Comparison of ENCODE assay signal across 8 mouse cellular contexts in genomic region chr1:72220008-72220407, GRCm38 (mm10). TPM values are rescaled to one million over a fixed set of nuclear protein-coding genes. Genes with fewer than 3 reads are reported as not detected.
DNase-seq lines count a peak whose midpoint lies in the region; ATAC-seq lines count a peak whose summit lies in the region.

No protein-coding gene starts in this region.

- no peak for DNase-seq in forebrain, embryonic 11.5 days (ENCODE audit: low spot score)
- peak; percentile 28 to 75 for DNase-seq in frontal cortex, postnatal 36 days (ENCODE audit: low spot score in 2 of 2)
- peak; percentile 32 for DNase-seq in right cerebral cortex, postnatal 14 days
- DNase-seq in kidney, adult 9 months = no peak

- H3K36me3 ChIP-seq in forebrain, embryonic 13.5 days (ENCODE audit: poor library complexity, severe bottlenecking) = no peaks in the 10 kb centered on the region
- H3K36me3 ChIP-seq in forebrain, embryonic 11.5 days (ENCODE audit: control insufficient read depth, insufficient read depth, low read length) = no peaks in the 10 kb centered on the region
- no peaks in the 10 kb centered on the region for H3K36me3 ChIP-seq in neural tube, embryonic 14.5 days (ENCODE audit: control insufficient read depth, insufficient read depth, low read length)
- no peaks in the 10 kb centered on the region for H3K36me3 ChIP-seq in neural tube, embryonic 15.5 days

- ATAC-seq in forebrain, embryonic 13.5 days = 0 out of 2 replicates have a peak, but pooled peaks have one; percentile 39
- no peak for ATAC-seq in forebrain, embryonic 11.5 days (replicated peaks; ENCODE audit: low FRiP score)
- peak; percentile 68; the same call in 1 of the 2 replicates for ATAC-seq in neural tube, embryonic 14.5 days (ENCODE audit: low read depth)
- no peak for ATAC-seq in neural tube, embryonic 15.5 days (ENCODE audit: low FRiP score)
- ATAC-seq in inflammation-experienced regulatory T-cells, adult 6 months = no peak

- no peak overlapping the region for H3K27ac ChIP-seq in forebrain, embryonic 13.5 days
- no peak overlapping the region for H3K27ac ChIP-seq in forebrain, embryonic 11.5 days (ENCODE audit: low read depth, low read length)
- H3K27ac ChIP-seq in neural tube, embryonic 14.5 days (ENCODE audit: low read depth, low read length) = no peak overlapping the region
- no peak overlapping the region for H3K27ac ChIP-seq in neural tube, embryonic 15.5 days (replicated peaks)

- 13% methylated on average over 4 of the region's 4 CpGs for WGBS in forebrain, embryonic 13.5 days
- WGBS in forebrain, embryonic 11.5 days = 14% methylated on average over 4 of the region's 4 CpGs
- 25% methylated on average over 4 of the region's 4 CpGs for WGBS in neural tube, embryonic 14.5 days
- WGBS in neural tube, embryonic 15.5 days = 32% methylated on average over 4 of the region's 4 CpGs

- no peak overlapping the region for H3K9ac ChIP-seq in forebrain, embryonic 13.5 days
- H3K9ac ChIP-seq in forebrain, embryonic 11.5 days (ENCODE audit: low read length) = no peak overlapping the region
- H3K9ac ChIP-seq in neural tube, embryonic 14.5 days (replicated peaks; ENCODE audit: low read depth, low read length) = no peak overlapping the region
- no peak overlapping the region for H3K9ac ChIP-seq in neural tube, embryonic 15.5 days (replicated peaks)

- H3K9me3 ChIP-seq in forebrain, embryonic 13.5 days (replicated peaks) = no peaks in the 10 kb centered on the region
- H3K9me3 ChIP-seq in forebrain, embryonic 11.5 days (ENCODE audit: control insufficient read depth, low read length) = no peaks in the 10 kb centered on the region
- H3K9me3 ChIP-seq in neural tube, embryonic 14.5 days (ENCODE audit: control insufficient read depth, low read length) = no peaks in the 10 kb centered on the region
- H3K9me3 ChIP-seq in neural tube, embryonic 15.5 days (replicated peaks) = no peaks in the 10 kb centered on the region

- H3K4me3 ChIP-seq in forebrain, embryonic 13.5 days = no peak overlapping the region
- no peak overlapping the region for H3K4me3 ChIP-seq in forebrain, embryonic 11.5 days (ENCODE audit: low read depth, low read length)
- H3K4me3 ChIP-seq in neural tube, embryonic 14.5 days (ENCODE audit: low read depth, low read length) = no peak overlapping the region
- H3K4me3 ChIP-seq in neural tube, embryonic 15.5 days (replicated peaks) = no peak overlapping the region

- peaks cover 21% of the 10 kb centered on the region for H3K27me3 ChIP-seq in forebrain, embryonic 13.5 days
- peaks cover 8% of the 10 kb centered on the region for H3K27me3 ChIP-seq in forebrain, embryonic 11.5 days (ENCODE audit: control insufficient read depth, insufficient read depth, low read length)
- no peaks in the 10 kb centered on the region for H3K27me3 ChIP-seq in neural tube, embryonic 14.5 days (ENCODE audit: control insufficient read depth, insufficient read depth, low read length)
- 0 out of 2 replicates have a peak, but pooled peaks cover 7% of the 10 kb centered on the region for H3K27me3 ChIP-seq in neural tube, embryonic 15.5 days (replicated peaks)

- H3K4me2 ChIP-seq in forebrain, embryonic 13.5 days = no peak overlapping the region
- no peak overlapping the region for H3K4me2 ChIP-seq in forebrain, embryonic 11.5 days (ENCODE audit: low read depth, low read length, severe bottlenecking)
- H3K4me2 ChIP-seq in neural tube, embryonic 14.5 days (ENCODE audit: low read depth, low read length) = no peak overlapping the region
- H3K4me2 ChIP-seq in neural tube, embryonic 15.5 days = no peak overlapping the region

- no peaks in the 10 kb centered on the region for H3K4me1 ChIP-seq in forebrain, embryonic 13.5 days
- H3K4me1 ChIP-seq in forebrain, embryonic 11.5 days (replicated peaks; ENCODE audit: control insufficient read depth, insufficient read depth, low read length) = no peaks in the 10 kb centered on the region
- H3K4me1 ChIP-seq in neural tube, embryonic 14.5 days (ENCODE audit: control insufficient read depth, insufficient read depth, low read length) = no peaks in the 10 kb centered on the region
- peaks cover 3% of the 10 kb centered on the region; the same call in 1 of the 2 replicates for H3K4me1 ChIP-seq in neural tube, embryonic 15.5 days

RNA-seq across cellular contexts. Expression of gene Mreg, which starts 7.9 kb away (rescaled TPM):
- 1.3 and 1.5 TPM in 2 replicates for polyA plus RNA-seq in forebrain, embryonic 13.5 days (2015; fragmentation: Nextera tagmentation; extraction: Ambion mirVana)
- polyA plus RNA-seq in forebrain, embryonic 11.5 days (2014; fragmentation: Nextera tagmentation; extraction: Ambion mirVana) = 3.3 and 4.5 TPM in 2 replicates
- polyA plus RNA-seq in neural tube, embryonic 14.5 days (2014; fragmentation: Nextera tagmentation; extraction: Ambion mirVana) = 3.0 and 3.1 TPM in 2 replicates
- polyA plus RNA-seq in neural tube, embryonic 15.5 days (2015; fragmentation: Nextera tagmentation; extraction: Ambion mirVana) = 2.9 and 21.3 TPM in 2 replicates
- under 1 TPM in 1 of 3 experiments, not detected in 2; 0.47 TPM for polyA plus RNA-seq in inflammation-experienced regulatory T-cells, adult 6 months (2017; shearing (Covaris generic))

Comparison
In these comparisons a context has a peak if more than half of its experiments do, and no peak if none do; other contexts are left out.
1. ATAC-seq: peak in forebrain, embryonic 13.5 days (single experiment) and neural tube, embryonic 14.5 days (single experiment); none in forebrain, embryonic 11.5 days (single experiment), neural tube, embryonic 15.5 days (single experiment) and inflammation-experienced regulatory T-cells, adult 6 months (single experiment).
2. DNase-seq: peak in frontal cortex, postnatal 36 days (2 of 2) and right cerebral cortex, postnatal 14 days (single experiment); none in forebrain, embryonic 11.5 days (single experiment) and kidney, adult 9 months (single experiment).